9 mouse cellular contexts compared by ENCODE assay signal in the genomic region with DNA sequence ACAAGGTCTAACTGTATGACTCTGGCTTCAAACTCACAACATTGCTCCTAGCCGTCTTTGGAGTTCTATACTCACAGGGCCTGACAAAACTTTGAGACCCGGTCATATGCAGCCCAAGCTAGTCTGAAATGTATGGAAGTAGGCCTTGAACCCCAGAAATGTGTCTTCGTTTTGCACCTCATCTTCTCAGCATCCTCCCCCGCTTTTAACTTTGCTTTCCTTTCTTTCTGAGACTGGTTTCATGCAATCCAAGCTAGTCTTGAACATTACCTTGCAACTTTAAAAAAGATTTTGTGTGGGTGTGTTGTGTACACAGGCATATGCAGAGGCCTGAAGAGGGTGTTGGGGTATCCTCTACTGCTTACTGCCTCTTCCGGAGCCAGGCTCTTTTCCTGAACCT. TPM values are rescaled to one million over a fixed set of nuclear protein-coding genes. Genes with fewer than 3 reads are reported as not detected.
A peak's percentile ranks its signal among the peaks of the same experiment; 100 is the strongest.
DNase-seq lines count a peak whose midpoint lies in the region; ATAC-seq lines count a peak whose summit lies in the region.
"Had no signal": no experiment of that assay in that cellular context is flagged by ENCODE, and none has a peak within 500 bp of the region (broad histone marks: within the 10 kb centered on the region; RNA-seq: fewer than 3 reads in every experiment).

No protein-coding gene starts in this region.

- no peak for DNase-seq in heart, postnatal 36 days
- peak; percentile 54 for DNase-seq in brain, adult 2 months (ENCODE audit: low read depth, low spot score)
- no peak for DNase-seq in embryo, embryonic 11 days
- no peak for DNase-seq in cerebellum, postnatal 36 days
- DNase-seq in ovary, postnatal 10 days (ENCODE audit: low spot score), result no peak

- peak overlapping the region; percentile 81 for H3K27ac ChIP-seq in heart, embryonic 15.5 days
- H3K27ac ChIP-seq in forebrain, embryonic 16.5 days (ENCODE audit: low read length), result peak overlapping the region; percentile 77
- H3K27ac ChIP-seq in midbrain, embryonic 12.5 days (replicated peaks), result peak overlapping the region; percentile 84

- H3K4me3 ChIP-seq in heart, embryonic 15.5 days, result peak overlapping the region; percentile 47
- H3K4me3 ChIP-seq in forebrain, embryonic 16.5 days (replicated peaks; ENCODE audit: low read length), result no peak overlapping the region
- no peak overlapping the region for H3K4me3 ChIP-seq in midbrain, embryonic 12.5 days

- H3K36me3 ChIP-seq in heart, embryonic 15.5 days, result peaks cover 20% of the 10 kb centered on the region; the same call in 1 of the 2 replicates
- H3K36me3 ChIP-seq in forebrain, embryonic 16.5 days (ENCODE audit: control insufficient read depth, insufficient read depth), result peaks cover 4% of the 10 kb centered on the region; the same call in 1 of the 2 replicates
- peaks cover 28% of the 10 kb centered on the region for H3K36me3 ChIP-seq in midbrain, embryonic 12.5 days

- H3K27me3 ChIP-seq in heart, embryonic 15.5 days, result no peaks in the 10 kb centered on the region
- H3K27me3 ChIP-seq in forebrain, embryonic 16.5 days (replicated peaks; ENCODE audit: control insufficient read depth, insufficient read depth, low read length), result no peaks in the 10 kb centered on the region
- no peaks in the 10 kb centered on the region for H3K27me3 ChIP-seq in midbrain, embryonic 12.5 days
- H3K27me3 ChIP-seq: CH12.LX had no signal

- peaks cover 43% of the 10 kb centered on the region for H3K4me1 ChIP-seq in heart, embryonic 15.5 days (replicated peaks)
- H3K4me1 ChIP-seq in forebrain, embryonic 16.5 days (replicated peaks; ENCODE audit: control insufficient read depth, insufficient read depth, low read length), result peaks cover 27% of the 10 kb centered on the region
- peaks cover 31% of the 10 kb centered on the region for H3K4me1 ChIP-seq in midbrain, embryonic 12.5 days

- 55% methylated on average over 5 of the region's 5 CpGs for WGBS in heart, embryonic 15.5 days
- 57% methylated on average over 5 of the region's 5 CpGs for WGBS in forebrain, embryonic 16.5 days
- WGBS in midbrain, embryonic 12.5 days, result 66% methylated on average over 5 of the region's 5 CpGs

- no peak overlapping the region for H3K9ac ChIP-seq in heart, embryonic 15.5 days
- H3K9ac ChIP-seq in forebrain, embryonic 16.5 days (replicated peaks; ENCODE audit: low read depth, low read length), result no peak overlapping the region
- H3K9ac ChIP-seq in midbrain, embryonic 12.5 days (replicated peaks), result no peak overlapping the region; the same call in 1 of the 2 replicates

- peak overlapping the region; percentile 82 for H3K4me2 ChIP-seq in heart, embryonic 15.5 days
- no peak overlapping the region; the same call in 1 of the 2 replicates for H3K4me2 ChIP-seq in forebrain, embryonic 16.5 days (ENCODE audit: low read length)
- H3K4me2 ChIP-seq in midbrain, embryonic 12.5 days (replicated peaks), result peak overlapping the region; percentile 66

- intact Hi-C loops in heart, postnatal 36 days (cut with DNase I), result loop anchor here (5.0 kb wide), 1 partner anchor 78 kb away; a partner anchor contains a TSS

- no peaks in the 10 kb centered on the region for H3K9me3 ChIP-seq in heart, embryonic 15.5 days (replicated peaks)
- H3K9me3 ChIP-seq in forebrain, embryonic 16.5 days (ENCODE audit: control insufficient read depth, low read length), result no peaks in the 10 kb centered on the region
- no peaks in the 10 kb centered on the region for H3K9me3 ChIP-seq in midbrain, embryonic 12.5 days

- ATAC-seq in heart, embryonic 15.5 days (replicated peaks; ENCODE audit: insufficient number of reproducible peaks, insufficient read depth, low FRiP score, low read depth), result no peak
- no peak for ATAC-seq in forebrain, embryonic 16.5 days
- no peak for ATAC-seq in midbrain, embryonic 12.5 days (ENCODE audit: low FRiP score, low read depth)

RNA-seq across cellular contexts. Expression of a gene that starts 16.5 kb away (rescaled TPM):
- 743 and 952 TPM in 2 replicates for polyA plus RNA-seq in heart, embryonic 15.5 days (2015; fragmentation: Nextera tagmentation; extraction: Ambion mirVana)
- 100 to 1,000 TPM; 406 to 459 TPM for total RNA-seq in heart, postnatal 36 days (2021)
- 7.3 and 9.6 TPM in 2 replicates for polyA plus RNA-seq in forebrain, embryonic 16.5 days (2015; fragmentation: Nextera tagmentation; extraction: Ambion mirVana)
- 15.7 and 20.3 TPM in 2 replicates for polyA plus RNA-seq in midbrain, embryonic 12.5 days (2016; fragmentation: Nextera tagmentation; extraction: Ambion mirVana)

RNA-seq across cellular contexts. Expression of a gene that starts 30.2 kb away (rescaled TPM):
- polyA plus RNA-seq in heart, embryonic 15.5 days (2015; fragmentation: Nextera tagmentation; extraction: Ambion mirVana), result 150 and 166 TPM in 2 replicates
- total RNA-seq in heart, postnatal 36 days (2021), result 100 to 1,000 TPM; 279 to 282 TPM
- polyA plus RNA-seq in forebrain, embryonic 16.5 days (2015; fragmentation: Nextera tagmentation; extraction: Ambion mirVana), result 870 and 902 TPM in 2 replicates
- 457 and 466 TPM in 2 replicates for polyA plus RNA-seq in midbrain, embryonic 12.5 days (2016; fragmentation: Nextera tagmentation; extraction: Ambion mirVana)

Comparison
In these comparisons a context has a peak if more than half of its experiments do, and no peak if none do; other contexts are left out.
1. RNA of a gene that starts 16.5 kb away (polyA plus RNA-seq): 743 to 952 TPM in heart, embryonic 15.5 days; 15.7 to 20.3 TPM in midbrain, embryonic 12.5 days and 7.3 to 9.6 TPM in forebrain, embryonic 16.5 days; every median in the first group is over 10 times any median in the second.
2. Peak in every context shown above with its lines, with median percentiles within 50 percentile points of each other: H3K27ac ChIP-seq.